Mouse (Mus musculus) spleen, adult 2 months (tissue): ENCODE results near the gene Micu1.

Experiments
- CTCF ChIP-seq: fragments of 200-500 bp; IDR thresholded peaks from 2 replicates; pipeline ENCODE4 v1.5.1; 2011; ENCODE audit warnings: mild to moderate bottlenecking, inconsistent platforms; ENCODE audit not compliant: insufficient read depth, insufficient read length, insufficient replicate concordance; ENCODE audit errors: extremely low read depth
- POLR2A ChIP-seq: fragments of 200-500 bp; IDR thresholded peaks from 2 replicates; pipeline ENCODE4 v1.6.1; 2011; ENCODE audit warnings: low read depth, low read length, inconsistent platforms

- TF ChIP-seq POLR2A (no peak), CTCF (no peak)
Measured at GRCm38 (mm10) chr10:59667377-59667776, 34.9 kb upstream of the Micu1 start.
